Mouse (Mus musculus) liver, embryonic 14.5 days (tissue): ENCODE results near the gene Mgat1. TPM values are rescaled to one million over a fixed set of nuclear protein-coding genes. Genes with fewer than 3 reads are reported as not detected.

Experiments used
- ATAC-seq: fragments of 200-750 bp; cut with Nextera tagmentation; 2 replicates; pipeline ENCODE4 v1.8.0; 2017; ENCODE audit warnings: moderate number of reproducible peaks, mild to moderate bottlenecking, moderate library complexity; ENCODE audit not compliant: insufficient read depth
- DNase-seq, 3 experiments: peaks; one replicate each; pipeline ENCODE4 v3.0.0-alpha.2; 2012 to 2013; ENCODE audit warnings: low read depth in 3 of 3, low spot score in 3 of 3
- H3K27ac ChIP-seq: fragments of 300-500 bp; sonication (generic); 2 replicates; pipeline ENCODE4 v1.5.1; 2014; ENCODE audit warnings: moderate library complexity, mild to moderate bottlenecking, control low read depth, inconsistent platforms
- H3K27me3 ChIP-seq: fragments of 300-500 bp; sonication (generic); 2 replicates; pipeline ENCODE4 v1.6.1; 2014; ENCODE audit warnings: mild to moderate bottlenecking, low read length, moderate library complexity; ENCODE audit not compliant: control insufficient read depth, insufficient read depth
- H3K36me3 ChIP-seq: fragments of 300-500 bp; sonication (generic); replicated peaks from 2 replicates; pipeline ENCODE4 v1.6.1; 2014; ENCODE audit warnings: low read depth; ENCODE audit not compliant: control insufficient read depth, insufficient read depth
- H3K4me1 ChIP-seq, 2 experiments: fragments of 200-500 bp in 1 of 2; fragments of 300-500 bp in 1 of 2; sonication (generic) in 1 of 2; replicated peaks; 2 replicates each; pipeline ENCODE4 v1.6.1; 2012 to 2014; ENCODE audit warnings: antibody characterized with exemption in 1 of 2, inconsistent platforms in 1 of 2, low read length in 1 of 2; ENCODE audit not compliant: control insufficient read depth in 2 of 2, insufficient read depth in 2 of 2
- H3K4me2 ChIP-seq: fragments of 300-500 bp; sonication (generic); 2 replicates; pipeline ENCODE4 v1.6.1; 2014; ENCODE audit warnings: low read depth, mild to moderate bottlenecking, control low read depth, moderate library complexity
- H3K4me3 ChIP-seq, 2 experiments: fragments of 200-500 bp in 1 of 2; fragments of 300-500 bp in 1 of 2; sonication (generic) in 1 of 2; 2 replicates each; pipeline ENCODE4 v1.5.1; 2012 to 2014; ENCODE audit warnings: low read depth in 2 of 2, low read length in 2 of 2, mild to moderate bottlenecking in 2 of 2, control low read depth in 1 of 2, inconsistent platforms in 1 of 2, moderate library complexity in 1 of 2; ENCODE audit not compliant: insufficient read depth in 1 of 2
- H3K9ac ChIP-seq: fragments of 300-500 bp; sonication (generic); replicated peaks from 2 replicates; pipeline ENCODE4 v1.6.1; 2014; ENCODE audit warnings: mild to moderate bottlenecking, control low read depth, moderate library complexity
- H3K9me3 ChIP-seq: fragments of 300-500 bp; sonication (generic); 2 replicates; pipeline ENCODE4 v1.6.1; 2016; ENCODE audit warnings: low read length, mixed read lengths; ENCODE audit not compliant: control insufficient read depth
- CTCF ChIP-seq: IDR thresholded peaks from 2 replicates; pipeline ENCODE4 v1.5.1; 2016; ENCODE audit warnings: antibody characterized with exemption, low read depth, control low read depth
- EP300 ChIP-seq: IDR thresholded peaks from 2 replicates; pipeline ENCODE4 v1.6.1; 2016; ENCODE audit warnings: antibody characterized with exemption, low read depth
- WGBS: fragments of 180-500 bp; shearing (Covaris S2); extraction: QIAGEN DNeasy Blood & Tissue Kit; methylation state at CpG from one replicate; pipeline ENCODE4 v1.1.7; 2014; ENCODE audit not compliant: insufficient replicate concordance; 5-methylcytosine and 5-hydroxymethylcytosine counted together
- polyA plus RNA-seq, 2 experiments: library from polyadenylated mRNA; depleted of rRNA in 1 of 2; stranded (reverse) in 1 of 2; unstranded in 1 of 2; fragments of >200 nt; fragmentation: Nextera tagmentation in 1 of 2; extraction: Ambion mirVana in 1 of 2; gene quantifications; 2 replicates each; pipeline versions ENCODE4 v1.2.1 to v1.2.3; 2012 to 2014

The Mgat1 gene
- polyA plus RNA-seq, 2 experiments = 22.6 to 22.8 TPM

- no peak for ATAC-seq
- Histone ChIP-seq H3K27me3 (no peaks in the 10 kb centered on the region), H3K4me3 (no peak overlapping the region), H3K4me1 (peaks cover 17 to 25% of the 10 kb centered on the region in 2 experiments), H3K9me3 (no peaks in the 10 kb centered on the region), H3K36me3 (no peaks in the 10 kb centered on the region), H3K4me2 (no peak overlapping the region), H3K9ac (no peak overlapping the region), H3K27ac (no peak overlapping the region)
- WGBS = 40% methylated on average over 4 of the region's 4 CpGs
- DNase-seq = no peak
- TF ChIP-seq EP300 = no peak
- TF ChIP-seq CTCF = peak; percentile 7; the same call in 1 of the 2 replicates
Observed at GRCm38 (mm10) chr11:49240874-49241273, 3.1 kb upstream of the Mgat1 start.

- Histone ChIP-seq H3K27ac (no peak overlapping the region), H3K9me3 (no peaks in the 10 kb centered on the region), H3K9ac (no peak overlapping the region), H3K4me2 (no peak overlapping the region), H3K4me1 (peaks cover 19 to 28% of the 10 kb centered on the region in 2 experiments), H3K4me3 (no peak overlapping the region), H3K36me3 (no peaks in the 10 kb centered on the region), H3K27me3 (no peaks in the 10 kb centered on the region)
- ATAC-seq = no peak
- TF ChIP-seq CTCF (no peak), EP300 (no peak)
- WGBS = 0% methylated on average over 1 of the region's 1 CpGs
- DNase-seq = no peak
Observed at GRCm38 (mm10) chr11:49241471-49241870, 2.5 kb upstream of the Mgat1 start.

- peaks cover 30 to 35% of the 10 kb centered on the region in 2 experiments for H3K4me1 ChIP-seq
- H3K9ac ChIP-seq = peak overlapping the region; percentile 70
- no peaks in the 10 kb centered on the region for H3K27me3 ChIP-seq
- H3K9me3 ChIP-seq = no peaks in the 10 kb centered on the region
- H3K27ac ChIP-seq = peak overlapping the region; percentile 73
- no peak for DNase-seq
- H3K4me2 ChIP-seq = peak overlapping the region; percentile 96
- TF ChIP-seq CTCF (no peak), EP300 (no peak)
- ATAC-seq = no peak
- WGBS = 19% methylated on average over 11 of the region's 11 CpGs
- H3K4me3 ChIP-seq = peak overlapping the region; percentile 60 to 68
- no peaks in the 10 kb centered on the region for H3K36me3 ChIP-seq
Observed at GRCm38 (mm10) chr11:49242944-49243626, 906 bp upstream of the Mgat1 start.

- peak overlapping the region; percentile 70 for H3K9ac ChIP-seq
- no peak for TF ChIP-seq EP300
- no peak for TF ChIP-seq CTCF
- 5% methylated on average over 4 of the region's 4 CpGs for WGBS
- no peaks in the 10 kb centered on the region for H3K9me3 ChIP-seq
- H3K27ac ChIP-seq = peak overlapping the region; percentile 73
- H3K27me3 ChIP-seq = no peaks in the 10 kb centered on the region
- no peak for ATAC-seq
- peak overlapping the region; percentile 60 to 68 for H3K4me3 ChIP-seq
- no peaks in the 10 kb centered on the region for H3K36me3 ChIP-seq
- no peak for DNase-seq
- H3K4me1 ChIP-seq = peaks cover 39 to 50% of the 10 kb centered on the region in 2 experiments
- H3K4me2 ChIP-seq = peak overlapping the region; percentile 96
Observed at GRCm38 (mm10) chr11:49244595-49244930, 572 bp downstream of the Mgat1 start.

GRCm38 (mm10) chr11:49245176-49245575 lies 1.2 kb downstream of the Mgat1 start:
- ATAC-seq = no peak
- peaks cover 43 to 54% of the 10 kb centered on the region in 2 experiments for H3K4me1 ChIP-seq
- DNase-seq = peak in 1 of 3 experiments; percentile 41
- H3K27me3 ChIP-seq = no peaks in the 10 kb centered on the region
- peak overlapping the region; percentile 48 to 68 for H3K4me3 ChIP-seq
- no peaks in the 10 kb centered on the region for H3K36me3 ChIP-seq
- peak overlapping the region; percentile 73 for H3K27ac ChIP-seq
- TF ChIP-seq CTCF (no peak), EP300 (no peak)
- H3K9me3 ChIP-seq = no peaks in the 10 kb centered on the region
- H3K4me2 ChIP-seq = peak overlapping the region; percentile 96
- WGBS = 16% methylated on average over 7 of the region's 7 CpGs
- peak overlapping the region; percentile 43; the same call in 1 of the 2 replicates for H3K9ac ChIP-seq
